Mouse (Mus musculus): ENCODE results near the gene Hoxd8.

The Hoxd8 gene

DNA sequence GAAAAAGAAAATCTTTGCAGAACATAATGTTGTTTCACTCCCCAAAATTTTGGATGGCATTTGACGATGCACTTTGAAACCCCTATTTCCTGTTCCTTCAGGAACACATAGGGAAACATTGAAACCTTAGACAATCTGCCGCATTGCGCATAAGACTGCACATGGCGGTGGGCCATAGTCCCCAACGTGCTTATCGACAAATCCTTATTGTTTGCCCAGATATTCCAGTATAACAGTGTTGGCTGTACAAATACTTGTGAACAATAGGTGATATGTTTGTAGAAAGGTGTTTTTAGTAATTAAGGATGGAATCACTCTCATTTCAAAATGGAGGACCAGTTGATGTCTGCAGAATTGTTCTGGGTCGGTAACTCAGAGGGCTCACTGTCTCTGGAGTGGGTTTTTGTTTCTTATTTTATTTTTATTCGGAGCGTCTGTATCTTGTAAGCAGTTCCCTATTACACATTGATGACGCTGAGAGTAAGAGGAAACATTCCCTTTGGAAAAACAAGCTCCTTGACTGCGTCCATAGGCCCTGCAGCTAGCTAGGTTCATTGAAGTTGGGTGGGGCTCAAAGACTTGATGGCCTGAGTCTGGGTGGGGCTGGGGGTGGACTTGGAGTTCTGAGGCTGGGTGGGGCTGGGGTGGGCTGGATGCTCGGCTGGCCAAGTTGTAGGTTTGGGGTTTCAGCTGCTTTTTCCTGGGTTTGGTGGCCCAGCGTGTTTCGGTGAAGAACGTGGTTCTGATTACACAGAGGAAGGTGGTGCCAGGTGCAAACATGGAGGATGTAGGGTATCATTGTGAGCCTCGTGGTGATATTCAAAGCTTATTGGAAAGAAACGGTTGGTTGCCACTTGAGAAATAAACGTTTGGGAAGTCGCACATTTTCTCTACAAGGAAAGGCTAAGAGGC, 9.1 kb downstream of the Hoxd8 start:
- DNase-seq (ENCODE audit: low read depth, low spot score), result no peak

DNA sequence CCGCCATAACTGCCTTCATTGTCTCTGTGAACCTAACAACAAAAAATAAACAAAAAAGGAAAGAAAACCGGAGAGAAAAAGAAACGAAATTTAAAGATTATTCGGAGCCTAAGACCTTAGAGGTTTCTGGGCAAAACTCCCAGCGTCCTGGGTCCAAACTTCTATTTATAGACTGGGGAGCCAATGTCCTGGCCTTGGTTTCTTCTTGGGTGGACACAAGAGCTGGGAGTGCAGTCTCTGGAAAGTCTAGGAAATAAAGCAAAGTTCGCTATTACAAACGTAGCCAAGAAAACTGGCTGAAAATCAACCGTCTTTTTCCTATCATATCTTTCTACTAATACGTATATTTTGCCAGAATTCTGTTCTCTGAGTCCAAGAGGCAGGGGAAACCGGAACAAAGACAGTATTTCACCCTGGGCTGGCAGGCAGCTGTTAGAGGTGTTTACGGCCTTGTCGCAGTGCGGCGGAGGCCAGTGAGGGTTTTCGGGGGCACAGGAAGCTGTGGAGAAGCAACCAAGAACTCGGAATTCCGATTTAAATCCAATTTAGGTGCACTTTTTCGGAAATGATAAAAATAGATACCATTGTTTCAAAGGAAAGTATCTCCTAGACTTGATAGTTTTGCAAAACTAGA, 9.9 kb downstream of the Hoxd8 start:
- DNase-seq (ENCODE audit: low read depth, low spot score), result no peak

DNA sequence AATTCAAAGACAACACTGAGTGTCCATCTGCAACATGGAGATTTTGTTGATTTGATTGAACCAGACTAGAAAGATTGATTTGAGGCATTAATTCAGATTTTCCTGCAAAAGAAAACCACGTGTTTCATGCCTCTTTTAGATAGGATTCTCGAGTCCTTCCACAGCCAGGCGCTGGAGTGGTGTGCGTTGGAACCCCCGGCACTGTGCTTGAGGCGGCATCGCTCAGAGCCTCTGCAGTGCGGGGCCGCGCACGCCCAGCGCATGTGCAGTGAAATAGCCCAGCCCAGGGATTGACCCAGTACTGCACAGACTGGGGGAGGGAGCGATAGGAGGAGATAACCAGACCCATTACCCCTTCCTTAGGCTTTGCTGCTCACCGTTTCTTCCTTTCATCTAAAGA, 10.5 kb downstream of the Hoxd8 start:
- no peak for DNase-seq (ENCODE audit: low read depth, low spot score)

DNA sequence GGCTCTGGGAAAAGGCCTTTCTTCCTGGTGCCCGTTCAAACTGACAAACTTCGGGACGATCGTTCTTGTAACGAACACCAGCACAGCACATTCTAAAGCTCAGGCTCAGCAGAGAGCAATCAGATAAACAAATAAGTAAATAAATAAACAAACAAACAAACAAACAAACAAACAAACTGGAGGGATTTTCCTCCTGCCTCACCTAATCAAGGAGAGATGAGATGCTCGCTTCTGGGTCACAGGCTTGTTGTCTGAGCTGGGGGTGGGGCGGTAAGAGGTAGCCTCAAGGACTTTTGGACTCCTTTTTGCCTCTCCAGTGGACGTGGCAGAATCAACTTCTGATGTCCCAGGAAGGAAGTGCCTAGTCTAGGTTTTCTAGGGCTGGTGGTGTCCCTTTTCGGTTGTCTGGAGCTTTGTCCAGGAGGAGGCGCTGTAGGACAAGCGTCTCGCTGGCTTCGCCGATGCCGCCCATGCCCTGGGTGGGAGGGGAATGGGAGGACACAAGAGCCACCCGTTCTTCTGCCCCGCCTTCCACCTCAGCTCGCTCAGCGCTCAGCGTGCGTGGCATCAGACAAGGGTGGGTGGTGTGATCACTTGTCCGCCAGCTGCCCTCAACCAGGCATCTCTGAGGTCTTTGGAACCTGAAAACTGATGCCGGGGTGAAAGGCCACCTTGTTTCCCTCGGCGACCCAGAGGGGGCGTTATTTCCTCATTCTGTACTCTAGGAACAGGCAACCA, 11.3 kb downstream of the Hoxd8 start:
- DNase-seq (ENCODE audit: low read depth, low spot score), result peak; percentile 94

DNA sequence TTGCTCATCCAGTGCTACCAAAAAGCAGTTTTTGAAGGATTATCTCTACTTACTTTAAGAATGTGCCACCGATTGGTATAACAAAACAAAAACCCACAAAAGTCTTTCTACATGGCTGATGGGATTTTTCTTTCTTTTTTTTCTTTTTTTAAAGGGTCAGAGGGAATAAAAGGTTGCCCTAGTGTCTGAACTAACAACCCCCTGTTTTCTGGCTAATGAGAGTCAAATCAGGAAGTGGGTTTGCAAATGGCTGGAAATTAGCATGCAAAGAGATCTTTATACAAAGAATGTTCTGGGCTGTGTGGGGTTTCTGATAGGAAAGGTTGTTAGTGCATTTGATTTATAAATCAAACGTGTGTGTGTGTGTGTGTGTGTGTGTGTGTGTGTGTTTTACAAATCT, 16.0 kb downstream of the Hoxd8 start:
- DNase-seq (ENCODE audit: low read depth, low spot score), result no peak

- DNase-seq (ENCODE audit: low read depth, low spot score), result no peak
Measured at GRCm38 (mm10) chr2:74720955-74721491, 16.6 kb downstream of the Hoxd8 start.

- DNase-seq (ENCODE audit: low read depth, low spot score), result no peak
Measured at GRCm38 (mm10) chr2:74721882-74722281, 17.5 kb downstream of the Hoxd8 start.

DNA sequence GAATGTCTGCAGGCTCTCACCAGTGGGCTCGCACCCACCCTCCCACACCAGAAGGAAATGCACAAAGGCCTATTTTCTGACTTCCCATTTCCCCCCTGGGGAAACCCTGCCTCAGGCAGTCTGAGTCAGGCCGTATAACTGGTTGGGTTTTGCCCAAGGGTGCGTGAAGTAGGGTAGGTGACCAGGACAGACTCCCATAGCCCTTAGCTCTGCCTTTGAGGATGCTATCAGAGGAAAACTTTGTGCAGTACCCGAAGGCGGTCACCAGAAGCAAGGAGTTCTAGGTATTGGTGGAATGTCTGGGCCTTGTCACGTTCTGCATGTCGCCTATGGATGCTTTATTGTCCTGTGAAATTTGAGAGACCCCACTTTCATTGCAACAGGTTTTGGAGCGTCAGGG, 18.5 kb downstream of the Hoxd8 start:
- DNase-seq (ENCODE audit: low read depth, low spot score), result no peak

GRCm38 (mm10) chr2:74724244-74725015, 20.0 kb downstream of the Hoxd8 start:
- no peak for DNase-seq (ENCODE audit: low read depth, low spot score)

GRCm38 (mm10) chr2:74725171-74725570, 20.8 kb downstream of the Hoxd8 start:
- no peak for DNase-seq (ENCODE audit: low read depth, low spot score)

- DNase-seq (ENCODE audit: low read depth, low spot score), result no peak
Measured at GRCm38 (mm10) chr2:74726551-74726950, 22.1 kb downstream of the Hoxd8 start, which contains the start of gene Gm28230. TSS of gene Gm28230 (plus strand) at chr2:74726728.

DNA sequence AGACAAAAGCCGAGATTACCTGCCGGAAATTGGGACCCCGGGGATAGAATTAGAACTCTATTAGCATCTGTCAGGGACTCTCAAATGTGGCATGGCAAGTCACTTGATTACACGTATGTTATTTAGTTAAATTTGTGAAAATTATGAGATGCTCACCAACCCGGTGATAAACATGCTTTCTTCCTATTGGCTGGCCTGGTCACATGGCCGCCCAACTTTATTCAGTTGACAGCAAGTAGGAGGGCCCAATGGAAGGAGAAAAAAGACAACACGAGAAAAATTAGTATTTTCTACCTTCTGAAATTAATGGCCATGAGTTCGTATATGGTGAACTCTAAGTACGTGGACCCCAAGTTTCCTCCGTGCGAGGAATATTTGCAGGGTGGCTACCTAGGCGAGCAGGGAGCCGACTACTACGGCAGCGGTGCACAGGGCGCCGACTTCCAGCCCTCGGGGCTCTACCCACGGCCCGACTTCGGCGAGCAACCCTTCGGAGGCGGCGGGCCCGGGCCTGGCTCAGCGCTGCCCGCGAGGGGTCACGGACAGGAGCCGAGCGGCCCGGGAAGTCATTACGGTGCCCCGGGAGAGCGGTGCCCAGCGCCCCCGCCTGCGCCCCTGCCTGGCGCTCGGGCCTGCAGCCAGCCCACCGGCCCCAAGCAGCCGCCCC, 22.7 kb downstream of the Hoxd8 start:
- DNase-seq (ENCODE audit: low read depth, low spot score), result no peak

- DNase-seq (ENCODE audit: low read depth, low spot score), result no peak
Measured at GRCm38 (mm10) chr2:74727640-74728302, 23.4 kb downstream of the Hoxd8 start.

DNA sequence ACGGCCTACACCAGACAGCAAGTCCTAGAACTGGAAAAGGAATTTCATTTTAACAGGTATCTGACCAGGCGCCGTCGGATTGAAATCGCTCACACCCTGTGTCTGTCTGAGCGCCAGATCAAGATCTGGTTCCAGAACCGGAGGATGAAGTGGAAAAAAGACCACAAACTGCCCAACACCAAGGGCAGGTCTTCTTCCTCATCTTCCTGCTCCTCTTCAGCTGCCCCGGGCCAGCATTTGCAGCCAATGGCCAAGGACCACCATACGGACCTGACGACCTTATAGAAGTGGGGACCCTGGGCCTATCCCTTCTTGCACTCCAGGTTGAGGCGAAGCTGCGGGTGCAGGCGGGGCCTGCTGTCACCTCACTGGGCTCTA, 23.9 kb downstream of the Hoxd8 start:
- DNase-seq (ENCODE audit: low read depth, low spot score), result no peak

DNA sequence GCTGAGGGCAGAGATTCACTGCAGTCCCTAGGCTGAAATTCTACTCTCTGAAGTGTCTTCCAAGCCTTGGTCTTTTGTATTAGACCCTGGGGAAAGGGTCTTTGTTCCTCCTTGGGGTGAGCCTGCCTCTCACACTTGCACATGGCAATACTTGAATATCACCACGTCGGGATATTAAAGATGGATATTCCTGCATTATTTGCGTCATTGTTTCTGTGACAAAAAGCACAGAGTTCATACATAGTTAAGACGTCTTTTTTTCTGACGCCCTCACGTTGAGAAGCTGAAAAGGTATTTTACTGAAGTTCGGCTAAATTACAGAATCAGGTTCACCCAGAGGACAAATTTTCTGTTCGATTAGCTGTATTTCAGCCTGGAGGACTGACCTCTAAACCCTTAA, 25.9 kb downstream of the Hoxd8 start:
- DNase-seq (ENCODE audit: low read depth, low spot score), result no peak

DNA sequence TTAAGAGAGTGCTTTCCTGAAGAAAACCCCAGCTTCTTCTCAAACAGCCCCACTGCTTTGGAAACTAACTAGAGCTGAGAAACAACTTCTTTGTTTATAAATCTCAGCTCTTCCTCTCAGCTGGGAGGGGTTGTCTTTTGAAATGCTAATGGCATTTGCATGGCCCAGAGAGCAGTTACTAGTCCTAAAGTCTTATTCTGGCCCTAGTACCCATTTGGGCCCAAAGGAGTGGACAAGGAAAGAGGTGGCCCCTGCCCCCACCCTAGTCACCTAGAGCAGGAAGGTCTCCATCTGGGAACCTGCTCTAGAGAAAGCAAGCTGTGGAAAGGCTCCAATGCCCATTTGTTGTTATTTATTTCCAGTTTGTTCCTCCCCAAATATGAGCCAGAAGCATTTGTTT, 26.6 kb downstream of the Hoxd8 start:
- DNase-seq (ENCODE audit: low read depth, low spot score), result no peak

DNA sequence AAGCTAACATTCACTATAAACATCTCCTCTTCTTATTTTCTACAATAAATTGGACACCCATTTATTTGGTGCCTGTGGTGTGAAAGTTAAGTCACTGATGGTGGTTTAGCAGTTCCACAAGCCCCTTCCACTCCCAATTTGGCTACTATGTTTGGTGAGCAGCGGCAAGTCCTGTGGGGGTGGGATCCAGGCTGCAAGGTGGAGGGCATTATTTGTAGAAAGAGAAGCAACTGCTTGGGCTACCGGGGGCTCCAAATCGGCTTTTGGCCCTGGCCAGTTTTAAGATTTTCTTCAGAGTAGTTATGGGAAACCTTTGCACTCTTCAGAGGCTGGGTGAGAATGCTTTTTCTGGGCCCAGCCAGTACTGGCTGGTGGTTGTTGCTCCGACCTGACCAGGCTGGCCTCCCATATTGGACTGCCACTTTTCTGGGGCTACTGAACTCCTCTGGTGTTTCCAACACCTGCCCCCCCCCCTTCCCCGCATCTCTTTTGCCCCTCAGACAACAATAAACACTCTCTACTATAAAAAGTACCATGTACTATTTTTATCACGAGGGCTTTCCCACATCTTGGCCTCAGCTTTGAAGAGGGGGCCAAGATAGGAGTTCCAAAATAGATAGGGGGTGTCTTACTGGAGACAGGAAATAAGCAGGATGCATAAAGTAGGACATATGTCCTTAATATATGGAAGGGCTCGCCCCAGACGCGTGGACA, 27.5 kb downstream of the Hoxd8 start:
- no peak for DNase-seq (ENCODE audit: low read depth, low spot score)

GRCm38 (mm10) chr2:74732513-74733316, 28.3 kb downstream of the Hoxd8 start:
- no peak for DNase-seq (ENCODE audit: low read depth, low spot score)

DNA sequence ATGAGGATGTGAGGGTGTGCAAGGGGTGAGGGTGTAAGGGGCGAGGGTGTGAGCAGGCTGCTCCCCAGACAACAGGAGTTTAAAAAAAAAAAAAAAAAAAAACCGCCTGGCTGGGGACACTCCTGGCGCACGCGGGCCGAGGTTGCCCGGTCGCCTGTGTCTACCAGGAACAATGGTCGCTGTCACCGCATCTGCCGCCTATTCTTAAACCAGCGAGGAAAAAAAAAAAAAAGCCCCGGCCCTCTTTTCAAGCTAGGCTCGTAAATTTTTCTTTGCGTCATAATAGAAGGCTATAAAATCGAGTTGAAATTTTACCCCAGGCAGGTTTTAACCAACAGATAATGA, 28.9 kb downstream of the Hoxd8 start:
- no peak for DNase-seq (ENCODE audit: low read depth, low spot score)

Measured in forelimb bud, embryonic 11.5 days (tissue).